Mouse (Mus musculus) urinary bladder, postnatal 10 days (tissue): ENCODE data around the gene Nufip2.
"Not testable (repeated sequence)": the region's sequence is repeated elsewhere in the genome, so short reads cannot be mapped to it uniquely, and the experiment has no call there.

Experiments used
- DNase-seq: peaks from one replicate; pipeline ENCODE4 v3.0.0; 2022; ENCODE audit warnings: low spot score

Gene Nufip2

GRCm38 (mm10) chr11:77685383-77686265, at the start of gene Nufip2:
Gene Nufip2 (plus strand): TSS chr11:77686155.
- peak; percentile 93 for DNase-seq

DNA sequence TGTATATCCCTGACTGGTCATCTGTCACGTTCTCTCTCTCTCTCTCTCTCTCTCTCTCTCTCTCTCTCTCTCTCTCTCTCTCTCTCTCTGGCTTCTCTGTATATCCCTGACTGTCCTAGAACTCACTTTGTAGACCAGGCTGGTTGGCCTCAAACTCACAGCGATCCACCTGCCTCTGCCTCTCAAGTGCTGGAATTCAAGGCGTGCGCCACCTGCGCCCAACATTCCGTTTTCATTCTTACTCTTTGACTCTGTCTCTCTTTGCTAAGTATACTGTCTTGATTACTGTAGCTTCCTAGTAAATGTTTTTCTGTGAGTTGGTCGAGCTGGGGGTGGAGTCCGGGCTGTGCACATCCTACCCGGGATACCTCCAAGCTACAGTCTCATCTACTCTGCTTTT, 44.6 kb upstream of the Nufip2 start:
- DNase-seq = no peak

DNA sequence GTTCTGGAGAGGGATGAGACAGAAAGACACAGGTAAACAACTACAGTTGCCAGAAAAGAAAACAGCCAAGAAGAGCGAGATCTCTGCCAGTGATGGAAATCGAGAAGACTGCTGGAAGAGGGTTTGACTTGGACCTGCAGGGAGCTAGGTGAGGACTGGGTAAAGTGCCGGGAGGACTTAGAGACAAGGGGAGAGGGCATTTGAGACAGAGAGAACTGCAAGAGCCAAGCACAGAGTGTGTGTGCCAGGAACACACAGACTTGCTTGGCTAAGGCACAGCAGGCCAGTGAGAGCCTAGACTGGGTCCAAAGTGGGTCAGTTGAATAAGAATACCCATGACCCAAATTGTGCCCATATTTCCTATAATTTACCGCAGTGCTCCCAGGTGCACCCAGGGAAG, 40.5 kb upstream of the Nufip2 start:
- no peak for DNase-seq

DNA sequence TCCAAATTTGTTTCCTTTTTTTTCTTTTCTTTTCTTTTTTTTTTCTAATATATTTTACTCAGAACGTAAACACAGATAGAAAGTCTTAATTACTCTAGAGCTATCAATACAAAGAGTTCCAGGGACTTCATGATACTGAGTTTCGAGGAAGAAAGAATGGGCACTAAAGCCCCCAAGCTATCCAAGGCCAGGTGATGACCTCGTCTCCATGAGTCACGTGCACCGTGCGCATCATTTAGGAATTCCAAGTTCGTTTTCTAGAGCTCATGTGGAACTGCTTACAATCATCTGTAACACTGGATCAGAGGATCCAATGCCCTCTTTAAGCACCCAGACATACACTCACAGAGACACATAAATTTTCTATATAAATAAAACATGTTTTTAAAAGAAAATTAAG, 37.1 kb upstream of the Nufip2 start:
- DNase-seq = no peak

- no peak for DNase-seq
Measured at GRCm38 (mm10) chr11:77652484-77652883, 33.5 kb upstream of the Nufip2 start.

DNA sequence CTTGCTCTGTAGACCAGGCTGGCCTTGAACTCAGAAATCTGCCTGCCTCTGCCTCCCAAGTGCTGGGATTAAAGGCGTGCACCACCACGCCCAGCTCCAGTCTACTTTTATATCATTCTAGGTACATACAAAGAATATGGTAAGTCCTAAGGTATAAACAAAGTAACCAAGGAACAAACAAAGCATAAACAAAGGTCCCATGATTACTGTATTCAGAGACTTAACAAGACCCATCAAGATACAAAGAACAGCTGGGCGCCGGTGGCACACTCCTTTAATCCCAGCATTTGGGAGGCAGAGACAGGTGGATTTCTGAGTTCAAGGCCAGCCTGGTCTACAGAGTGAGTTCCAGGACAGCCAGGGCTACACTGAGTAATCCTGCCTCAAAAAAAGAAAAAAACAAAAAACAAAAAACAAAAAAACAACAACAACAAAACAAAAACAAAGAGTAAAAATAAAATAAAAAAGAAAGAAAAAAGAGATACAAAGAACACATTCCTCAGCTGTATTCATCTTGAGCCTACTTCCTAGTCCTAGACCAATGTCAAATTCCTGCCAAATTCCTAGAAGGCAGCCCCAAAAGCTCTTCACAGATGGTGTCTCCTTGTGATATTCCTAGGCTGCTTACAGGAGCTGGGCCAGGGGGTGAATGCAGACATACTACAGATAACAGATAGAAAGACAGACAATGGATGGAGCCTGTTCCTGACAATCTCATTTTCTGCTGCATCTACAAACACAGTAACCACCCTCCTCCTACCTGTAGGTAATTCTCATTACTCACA, 32.4 kb upstream of the Nufip2 start:
- not testable (repeated sequence) for DNase-seq

GRCm38 (mm10) chr11:77659986-77660385, 26.0 kb upstream of the Nufip2 start:
- no peak for DNase-seq

- DNase-seq = no peak
Measured at GRCm38 (mm10) chr11:77663639-77664038, 22.3 kb upstream of the Nufip2 start.

DNA sequence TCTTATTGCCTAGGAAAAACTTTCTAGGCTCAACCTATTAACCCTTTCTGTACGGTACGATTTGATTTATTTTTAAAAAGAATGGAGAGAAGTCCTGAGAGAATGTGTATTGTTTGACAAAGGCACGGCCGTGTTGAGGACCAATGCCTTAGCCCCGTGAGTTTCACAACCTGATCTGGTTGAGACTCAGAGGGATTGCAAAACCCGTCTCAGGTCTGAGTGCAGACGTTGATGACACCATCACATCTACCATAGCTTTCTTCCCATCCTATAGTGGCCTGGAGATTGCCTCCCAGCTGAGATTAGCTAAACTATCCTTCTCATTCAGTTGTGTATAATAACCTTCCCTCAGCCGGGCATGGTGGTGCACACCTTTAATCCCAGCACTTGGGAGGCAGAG, 21.9 kb upstream of the Nufip2 start:
- no peak for DNase-seq

- not testable (repeated sequence) for DNase-seq
Measured at GRCm38 (mm10) chr11:77665384-77665783, 20.6 kb upstream of the Nufip2 start.

DNA sequence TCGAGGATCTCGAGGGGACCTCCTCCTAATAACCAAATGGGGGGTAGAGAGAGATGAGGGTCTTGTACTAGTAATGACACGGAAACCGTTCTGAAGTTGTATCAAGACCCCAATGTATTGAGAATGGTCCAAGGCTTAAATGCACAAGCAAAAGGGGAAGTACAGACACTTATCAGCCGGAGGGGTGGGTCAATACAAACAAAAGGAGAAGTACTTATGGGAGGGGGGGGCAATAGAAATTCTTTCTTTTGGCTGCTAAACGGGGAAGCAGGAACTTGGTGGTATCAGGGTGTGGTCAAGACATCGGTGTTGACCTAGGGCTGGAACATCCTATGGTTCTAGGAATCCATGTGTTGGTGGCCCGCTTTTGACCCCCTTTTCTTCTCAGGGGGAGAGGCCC, 19.2 kb upstream of the Nufip2 start:
- DNase-seq = not testable (repeated sequence)

DNA sequence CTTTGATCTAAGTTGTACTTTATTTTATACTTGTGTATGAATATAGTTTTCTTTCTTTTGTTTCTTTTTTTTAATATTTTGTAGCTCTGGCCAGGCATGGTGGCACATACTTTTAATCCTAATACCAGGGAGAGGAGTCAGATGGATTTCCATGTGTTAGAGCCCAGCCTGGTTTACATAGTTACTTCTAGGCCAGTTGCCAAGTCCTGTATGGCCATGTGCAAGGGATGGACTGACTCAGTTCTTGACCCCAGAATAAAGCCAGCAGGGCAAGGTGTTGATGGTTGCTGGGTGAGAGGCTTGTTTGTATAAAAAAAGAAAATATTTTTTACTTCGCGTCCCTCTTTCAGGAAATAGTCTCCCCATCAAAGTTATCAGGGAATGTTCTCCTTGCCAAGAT, 13.2 kb upstream of the Nufip2 start:
- no peak for DNase-seq

GRCm38 (mm10) chr11:77673428-77673991, 12.4 kb upstream of the Nufip2 start:
- DNase-seq = no peak

GRCm38 (mm10) chr11:77680018-77680417, 5.9 kb upstream of the Nufip2 start:
- no peak for DNase-seq

- no peak for DNase-seq
Measured at GRCm38 (mm10) chr11:77684896-77685295, 1.1 kb upstream of the Nufip2 start.

DNA sequence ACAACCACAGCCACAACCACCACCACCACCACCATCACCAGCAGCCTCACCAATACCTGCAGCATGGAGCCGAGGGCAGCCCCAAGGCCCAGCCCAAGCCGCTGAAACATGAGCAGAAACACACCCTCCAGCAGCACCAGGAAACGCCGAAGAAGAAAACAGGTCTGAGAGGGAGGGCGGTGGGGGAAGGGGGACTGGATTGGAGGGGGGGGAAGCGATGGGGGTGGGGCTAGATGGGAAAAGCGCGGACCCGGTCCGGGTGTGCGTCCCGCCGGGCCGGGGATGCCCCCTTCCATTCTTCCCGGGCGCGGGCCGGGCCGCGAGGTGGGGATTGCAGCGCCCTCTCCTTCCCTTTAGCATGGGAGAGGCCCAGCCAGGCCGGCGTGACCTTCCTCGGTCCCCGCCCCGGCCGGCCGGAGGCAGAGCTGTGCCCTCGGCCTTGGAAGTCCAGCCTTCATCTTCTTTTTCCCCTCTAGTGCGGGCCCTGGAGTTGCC, 438 bp downstream of the Nufip2 start:
- no peak for DNase-seq

DNA sequence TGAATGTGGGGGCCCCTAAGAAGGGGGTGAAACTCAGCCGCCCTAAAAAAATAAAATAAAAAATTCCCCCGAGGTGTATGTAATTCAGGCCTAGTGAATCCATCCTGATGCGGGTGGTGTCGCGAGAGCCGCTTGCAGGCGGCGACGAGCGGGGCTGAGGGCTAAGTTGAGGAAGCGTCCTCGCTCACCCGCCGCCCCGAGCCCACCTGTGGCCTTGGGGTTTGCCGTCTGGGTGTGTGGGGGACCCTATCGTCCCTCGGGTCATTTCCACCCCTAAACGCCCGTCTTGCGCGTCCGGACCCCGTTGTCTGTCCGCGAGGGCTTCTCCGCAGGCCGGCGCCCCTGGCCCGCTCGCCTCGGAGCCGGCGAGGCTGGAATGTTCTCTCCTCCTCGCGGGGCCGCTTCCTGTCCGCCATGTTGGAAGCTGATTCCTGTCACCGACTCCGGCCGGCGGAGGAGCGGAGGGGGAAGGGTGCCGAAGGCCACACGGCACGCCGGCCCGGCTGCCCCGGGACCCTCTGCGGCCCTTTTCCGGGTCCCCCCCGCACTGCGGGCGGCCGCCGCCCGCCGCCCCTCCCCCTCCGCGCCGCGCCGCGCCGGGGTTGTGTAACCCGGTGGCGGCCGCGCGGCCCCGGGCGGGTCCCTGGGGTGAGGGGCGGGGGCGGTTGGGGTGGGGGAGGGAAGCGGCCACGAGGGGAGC, 1.0 kb downstream of the Nufip2 start:
- DNase-seq = peak; percentile 37

DNA sequence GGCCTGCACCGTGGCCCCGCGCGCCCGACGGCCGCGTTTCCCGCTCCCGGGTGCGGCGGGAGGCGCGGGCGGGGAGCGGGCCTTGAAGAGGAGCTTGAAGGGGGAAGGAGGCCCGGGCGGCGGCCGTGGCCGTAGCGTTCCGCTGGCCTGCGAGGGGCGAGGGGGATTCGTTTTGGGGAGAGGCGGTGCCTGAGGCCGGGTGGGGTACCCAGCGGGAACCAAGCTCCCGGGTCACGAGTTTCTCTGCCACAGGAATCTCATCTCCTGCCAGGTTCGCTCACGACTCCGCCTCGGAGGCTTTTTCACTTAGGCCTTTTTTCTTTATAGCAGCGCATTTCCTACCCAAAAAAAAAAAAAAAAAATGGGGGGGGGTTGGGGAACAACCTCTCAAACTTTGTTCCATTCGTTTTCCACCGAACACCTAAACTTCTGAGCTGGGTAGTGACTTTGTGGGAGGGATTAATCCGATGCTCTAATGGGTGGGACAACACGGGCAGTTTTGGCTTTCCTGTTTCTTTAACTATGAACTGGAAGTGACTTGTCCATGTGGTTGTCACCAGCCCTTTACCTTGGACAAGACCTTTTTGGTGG, 1.7 kb downstream of the Nufip2 start:
- no peak for DNase-seq

DNA sequence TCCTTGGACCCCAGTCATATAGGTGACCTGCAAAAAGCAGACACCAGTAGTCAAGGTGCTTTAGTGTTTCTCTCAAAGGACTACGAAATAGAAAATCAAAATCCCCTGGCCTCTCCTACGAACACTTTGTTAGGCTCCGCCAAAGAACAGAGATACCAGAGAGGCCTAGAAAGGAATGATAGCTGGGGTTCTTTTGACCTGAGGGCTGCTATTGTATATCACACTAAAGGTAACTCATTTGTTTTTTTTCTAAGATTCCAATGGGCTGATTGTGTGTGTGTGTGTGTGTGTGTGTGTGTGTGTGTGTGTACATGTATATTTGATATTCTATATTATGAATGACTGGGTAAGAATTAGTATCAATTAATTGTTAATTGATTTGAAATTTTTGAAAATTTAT, 7.1 kb downstream of the Nufip2 start:
- DNase-seq = no peak

- DNase-seq = no peak
Measured at GRCm38 (mm10) chr11:77697232-77697631, 11.3 kb downstream of the Nufip2 start.

- no peak for DNase-seq
Measured at GRCm38 (mm10) chr11:77705920-77706319, 20.0 kb downstream of the Nufip2 start.

GRCm38 (mm10) chr11:77709039-77709438, 23.1 kb downstream of the Nufip2 start:
- no peak for DNase-seq
